ENCODE assay signal across 19 mouse cellular contexts in the genomic region with DNA sequence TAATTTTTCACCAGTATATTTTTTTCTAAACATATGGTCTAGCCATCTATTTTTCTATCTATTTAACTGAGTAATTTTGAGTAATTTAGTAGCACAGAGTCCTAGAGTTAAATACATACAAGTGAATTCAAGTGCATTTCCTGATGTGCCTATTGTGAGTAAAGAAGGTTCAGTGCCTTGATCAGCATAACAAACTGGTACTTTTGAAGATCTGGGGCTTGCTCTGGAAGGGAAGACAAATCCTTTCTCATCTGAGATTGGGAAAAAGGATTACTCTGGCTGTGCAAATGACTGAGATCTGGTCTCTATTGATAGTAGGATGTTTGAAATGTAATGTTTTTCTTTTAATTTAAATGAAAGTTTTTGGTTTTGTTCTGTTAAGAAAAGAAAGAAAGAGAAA.
DNase-seq lines count a peak whose midpoint lies in the region.
"Had no signal": no experiment of that assay in that cellular context is flagged by ENCODE, and none has a peak within 500 bp of the region (broad histone marks: within the 10 kb centered on the region; RNA-seq: fewer than 3 reads in every experiment).

No protein-coding gene starts in this region.

- DNase-seq in ES-CJ7 (ENCODE audit: low read depth, low spot score) = peak; percentile 63
- peak; percentile 69 for DNase-seq in R1 (ENCODE audit: low read depth, low spot score)
- peak; percentile 48 for DNase-seq in ZHBTc4 (ENCODE audit: low read depth, low spot score)
- DNase-seq in kidney, adult 9 months = no peak
- DNase-seq in urinary bladder, adult 18-20 months (ENCODE audit: low spot score in 2 of 2) = no peak
- no peak for DNase-seq in heart, postnatal 4 days
- DNase-seq: adrenal gland, adult 2 months; adrenal gland, adult 8-10 months; adrenal gland, postnatal 10 days; adrenal gland, postnatal 14 days; adrenal gland, postnatal 25 days; adrenal gland, postnatal 36 days; B cell, adult 2 months; cerebellum, adult 11 months; cerebellum, adult 11-12 months; cerebellum, adult 18-20 months; cerebellum, adult 2 months; cerebellum, adult 8-10 months; cerebellum, adult 9-10 months had no signal

Comparison
In these comparisons a context has a peak if more than half of its experiments do, and no peak if none do; other contexts are left out.
1. DNase-seq: peak in ES-CJ7 (single experiment), R1 (single experiment) and ZHBTc4 (single experiment); none in kidney, adult 9 months (single experiment), urinary bladder, adult 18-20 months (0 of 2) and heart, postnatal 4 days (single experiment).